Mouse (Mus musculus): ENCODE data around the gene Mtm1. TPM values are rescaled to one million over a fixed set of nuclear protein-coding genes. Genes with fewer than 3 reads are reported as not detected.

The Mtm1 gene
- polyA plus RNA-seq, 1 experiment from 2014 or later, result 14.5 TPM

DNA sequence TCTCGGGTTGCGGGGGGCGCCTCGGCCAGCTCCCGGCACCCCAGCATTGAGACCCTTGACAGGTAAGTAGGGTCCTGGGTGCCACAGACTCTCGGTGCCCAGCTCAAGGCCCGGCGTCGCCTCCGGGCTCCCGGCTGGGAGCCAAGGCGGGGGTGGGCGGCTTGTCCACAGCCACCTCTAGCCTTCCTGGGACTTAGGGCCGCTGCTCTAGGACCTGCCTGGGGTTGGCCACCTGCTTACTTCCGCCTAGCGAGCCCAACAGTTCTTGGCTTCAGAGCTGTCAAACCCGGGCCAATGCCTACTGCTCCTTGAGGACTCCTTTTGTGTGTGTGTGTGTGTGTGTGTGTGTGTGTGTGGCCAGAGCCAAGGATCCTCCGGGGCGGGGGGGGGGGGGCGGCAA lies 154.4 kb downstream of the Mtm1 start:
- ATAC-seq, result peak; percentile 60
- no peaks in the 10 kb centered on the region for H3K27me3 ChIP-seq
- ChIA-PET CTCF (interaction anchor here (1.8 kb wide), 1 partner anchor 9 kb away, joined by 7 read pairs; no protein-coding TSS in a partner anchor), POLR2A (no interaction called here)
- no peak for TF ChIP-seq CTCF (IDR thresholded peaks at IDR 0.05)
- no peak for DNase-seq (ENCODE audit: low read depth, low spot score)
- in situ Hi-C loops (cut with MboI; ENCODE audit: low pct_unique_long_range_greater_than_20kb), result loop anchor here (25.0 kb wide), 1 partner anchor 1003 kb away; the partner anchor contains the start of gene Ids

Other genes with a start within 250 kb of the Mtm1 start
- 1.1 TPM for gene Mamld1, start 160.5 kb upstream of the Mtm1 start, polyA plus RNA-seq (2021)
- gene Mtmr1, start 154.0 kb downstream of the Mtm1 start, polyA plus RNA-seq (2021), result 21.6 TPM